Mouse (Mus musculus) cerebellum, adult 18-20 months (tissue): ENCODE data around the gene Rho.

Experiments
- DNase-seq, 2 experiments: peaks; one replicate each; pipeline ENCODE4 v3.0.0; 2021

The Rho gene

DNA sequence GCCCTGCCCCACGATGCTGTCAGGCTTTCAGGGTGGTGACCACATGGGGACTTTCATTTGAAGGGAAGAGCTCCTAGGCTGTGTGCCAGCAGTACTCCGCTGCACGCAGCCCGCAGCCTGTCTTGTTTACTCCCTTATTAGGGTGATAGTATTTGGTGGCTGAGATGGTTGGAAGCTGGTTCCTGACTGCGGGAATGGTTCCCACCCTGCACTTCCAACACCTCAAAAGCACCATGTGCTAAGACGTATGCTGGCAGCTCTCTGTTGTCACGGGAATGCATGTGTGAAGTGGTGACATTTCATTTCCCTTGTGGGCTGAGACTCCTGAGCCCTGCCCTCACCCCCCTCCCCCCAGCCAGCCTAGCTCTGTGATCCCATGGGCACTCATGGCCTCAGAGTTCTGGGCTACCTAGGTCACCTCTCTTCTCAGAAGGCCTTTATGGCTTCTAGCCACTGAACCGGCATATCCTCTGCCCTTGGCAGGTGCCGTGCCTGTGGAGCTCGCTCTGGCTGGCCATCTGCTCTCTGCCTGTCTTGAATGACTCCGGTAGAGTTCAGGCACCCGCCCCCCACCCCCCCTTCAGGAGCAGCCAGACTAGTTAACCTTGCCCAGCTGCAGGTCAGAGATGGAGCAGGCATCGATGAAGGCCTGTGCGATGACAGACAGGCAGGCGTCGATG, 25.5 kb downstream of the Rho start:
- peak; percentile 81 to 92 for DNase-seq

DNA sequence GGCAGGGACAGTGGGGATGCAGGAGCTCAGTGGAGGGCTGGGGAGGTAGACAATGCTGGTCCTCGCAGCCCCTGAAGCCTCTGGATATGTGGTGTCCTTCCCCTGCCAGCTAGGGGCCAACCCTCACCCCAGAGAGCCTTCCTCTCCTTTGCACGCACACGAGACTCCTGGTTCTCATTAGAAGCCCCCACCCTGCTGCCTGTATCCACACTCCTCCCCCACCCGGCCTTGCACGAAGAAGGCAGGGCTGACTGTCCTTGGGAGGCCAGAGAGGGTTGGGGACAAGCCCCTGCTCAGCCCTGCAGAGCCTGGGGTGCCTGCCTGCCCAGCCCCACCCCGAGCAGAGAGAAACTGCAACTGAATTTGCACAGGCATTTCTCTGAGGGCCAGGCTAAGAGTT, 26.1 kb downstream of the Rho start:
- DNase-seq: no peak

DNA sequence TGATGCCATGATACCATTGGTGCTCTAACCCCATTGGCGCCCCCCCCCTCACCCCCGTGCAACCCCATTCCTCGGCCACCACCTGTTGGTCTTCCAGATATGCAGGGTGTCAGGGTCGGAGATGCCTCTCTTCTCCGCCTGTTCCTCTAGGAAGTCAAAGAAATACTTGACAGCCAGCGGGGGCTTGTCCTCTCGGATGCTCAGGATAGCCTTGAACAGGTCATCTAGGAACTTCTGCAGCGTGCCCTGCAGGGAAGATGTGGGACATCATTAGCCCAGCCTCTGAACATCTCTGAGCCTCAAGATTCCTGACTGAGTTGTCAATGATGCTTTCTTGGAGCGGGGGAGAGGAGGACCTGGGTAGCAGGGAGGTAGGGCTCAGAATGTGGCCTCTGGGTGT, 26.9 kb downstream of the Rho start:
- no peak for DNase-seq

DNA sequence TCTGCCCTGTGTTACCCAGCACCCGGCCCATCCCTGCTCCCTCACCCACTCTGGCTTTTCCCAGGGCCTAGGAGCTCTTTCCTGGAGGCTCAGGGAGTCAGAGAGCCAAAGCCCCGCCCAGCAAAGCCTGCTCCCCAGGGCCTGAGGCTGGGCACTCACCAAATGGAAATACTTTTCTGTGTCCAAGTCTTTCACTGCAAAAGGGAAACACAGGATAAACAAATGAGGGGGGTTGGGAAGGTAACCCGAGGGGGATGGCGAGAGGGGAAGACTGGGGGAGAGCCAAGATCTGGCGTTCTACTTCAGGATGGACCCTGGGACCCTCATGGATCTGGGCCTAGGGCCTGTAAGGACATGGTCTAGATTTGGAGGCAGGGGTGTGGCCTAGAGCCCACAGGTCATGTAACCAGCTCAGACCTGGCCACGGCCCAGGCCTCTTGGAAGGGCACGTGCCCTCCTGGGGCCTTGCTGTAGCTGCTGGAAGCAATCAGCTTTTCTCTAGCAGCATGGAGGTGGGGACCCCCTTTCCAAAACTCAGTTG, 27.7 kb downstream of the Rho start:
- DNase-seq: peak; percentile 64 to 72

DNA sequence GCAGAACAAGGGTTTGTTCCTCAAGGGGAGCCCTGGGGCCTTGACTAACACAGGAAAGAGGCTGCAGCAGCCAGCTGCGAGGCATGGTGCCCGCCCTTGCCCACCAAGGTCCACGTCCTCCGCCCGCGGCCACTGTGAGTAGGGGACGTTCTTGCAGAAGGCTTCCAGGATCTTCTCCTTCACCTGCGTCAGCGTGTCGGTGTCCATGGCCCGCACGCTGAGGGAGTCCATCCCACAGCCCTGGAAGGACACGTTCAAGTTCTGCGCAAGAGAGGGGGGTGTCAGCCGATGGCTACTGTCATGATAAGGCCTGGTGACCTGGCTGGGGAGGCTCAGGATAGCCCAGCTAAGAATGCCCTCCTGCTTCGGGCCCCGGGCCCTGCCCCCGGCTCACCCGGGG, 28.8 kb downstream of the Rho start:
- DNase-seq: no peak

DNA sequence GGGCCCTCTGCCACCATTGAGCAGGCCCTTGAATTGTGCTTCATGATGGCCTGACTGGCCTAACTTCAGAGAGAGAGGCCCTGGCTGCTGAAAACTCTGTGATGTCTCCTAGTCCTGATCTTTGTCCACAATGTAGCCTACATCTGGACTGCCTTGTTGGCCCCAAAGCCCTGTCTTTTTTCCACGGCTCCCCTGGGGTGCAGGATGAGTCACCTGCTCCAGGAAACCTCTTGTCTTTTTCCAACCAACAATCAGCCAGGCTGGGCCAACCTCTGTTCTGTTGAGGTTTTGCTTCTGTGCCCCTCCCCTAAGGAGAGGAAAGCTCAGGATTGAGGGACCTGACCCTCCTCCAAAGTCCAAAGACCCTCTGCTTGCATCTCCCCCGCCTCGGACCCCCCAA, 30.2 kb downstream of the Rho start:
- DNase-seq: no peak

DNA sequence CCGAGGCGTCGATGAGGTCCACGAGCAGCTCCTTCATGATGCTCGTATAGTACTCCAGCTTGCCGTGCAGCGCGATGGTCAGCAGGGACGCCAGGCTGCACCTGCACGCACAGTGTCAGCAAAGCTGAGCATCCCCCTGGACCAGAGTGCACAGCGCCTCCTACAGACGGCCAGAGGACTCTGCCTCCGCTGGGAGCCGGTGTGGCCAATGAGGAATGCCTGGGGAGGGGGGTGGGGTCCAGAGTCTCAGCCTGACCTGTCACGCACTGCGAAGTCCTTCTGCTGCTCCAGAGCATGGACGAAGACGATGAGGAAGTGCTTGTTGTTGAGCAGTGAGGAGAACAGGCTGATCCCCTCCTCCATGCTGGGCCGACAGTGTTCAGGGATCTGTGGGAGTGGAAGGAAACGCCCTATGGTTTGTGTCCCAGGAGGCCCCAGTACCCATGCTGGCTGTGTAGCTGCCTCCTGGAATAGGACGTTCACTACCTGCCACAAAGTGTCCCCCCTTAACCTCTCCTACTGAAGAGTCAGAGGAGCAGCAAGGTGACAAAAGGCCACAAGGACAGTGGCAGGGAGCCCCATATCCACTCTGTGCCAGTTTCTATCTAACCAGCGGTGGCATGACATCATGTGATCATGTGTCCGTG, 31.0 kb downstream of the Rho start:
- no peak for DNase-seq

DNA sequence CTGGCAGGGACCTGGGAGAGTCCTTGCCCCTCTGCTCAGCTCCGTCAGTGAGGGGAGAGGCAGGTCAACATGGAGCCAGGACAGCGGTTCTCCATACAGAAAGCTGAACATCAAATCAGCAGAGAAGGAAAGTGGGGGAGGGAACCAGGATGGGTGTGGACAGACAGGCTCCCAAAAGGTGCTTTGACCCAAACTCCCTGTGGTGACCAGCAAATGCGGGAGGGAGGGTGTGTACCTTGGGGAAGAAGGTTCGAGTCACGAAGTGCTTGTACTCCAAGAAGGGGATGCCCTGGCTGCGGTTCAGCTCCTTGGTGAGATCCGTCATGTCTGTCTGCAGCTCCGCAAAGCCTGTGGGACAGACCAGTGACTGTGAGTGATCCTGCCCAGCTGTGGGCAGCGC, 32.1 kb downstream of the Rho start:
- DNase-seq: no peak

DNA sequence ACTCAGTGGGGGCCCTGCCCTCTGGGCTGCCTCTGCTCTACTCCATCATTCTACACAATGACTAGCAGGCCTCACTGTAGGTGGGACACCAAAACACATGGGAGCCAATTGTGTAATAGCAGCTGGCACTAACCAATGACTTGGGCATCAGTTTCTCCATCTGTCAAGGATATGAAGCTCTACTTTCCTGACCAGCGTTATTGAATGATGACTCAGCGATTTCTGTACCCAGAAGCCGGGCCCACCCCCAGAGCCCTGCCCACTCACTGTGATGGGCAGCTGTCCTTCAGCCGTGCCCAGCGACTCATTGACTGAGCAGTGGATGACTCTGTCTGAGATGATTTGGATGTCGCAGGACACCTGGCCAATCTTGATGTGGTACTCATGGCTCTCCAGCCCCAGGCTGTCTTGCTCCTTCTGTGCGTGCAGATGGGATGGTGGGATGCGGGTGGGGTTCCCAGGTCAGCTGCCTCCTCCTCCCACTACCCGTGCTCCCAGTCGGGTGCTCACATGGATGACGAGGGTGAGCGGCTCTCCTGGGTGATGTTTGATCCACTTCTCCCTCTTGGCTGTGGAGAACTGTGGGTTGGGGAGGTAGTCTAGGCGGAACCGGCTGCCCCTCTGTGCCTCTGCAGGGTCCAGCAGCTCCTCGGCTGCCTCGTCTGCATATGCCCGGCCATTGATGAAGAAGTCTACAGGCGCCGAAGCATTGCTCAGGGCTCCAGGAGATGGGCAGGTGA, 34.8 kb downstream of the Rho start:
- no peak for DNase-seq

DNA sequence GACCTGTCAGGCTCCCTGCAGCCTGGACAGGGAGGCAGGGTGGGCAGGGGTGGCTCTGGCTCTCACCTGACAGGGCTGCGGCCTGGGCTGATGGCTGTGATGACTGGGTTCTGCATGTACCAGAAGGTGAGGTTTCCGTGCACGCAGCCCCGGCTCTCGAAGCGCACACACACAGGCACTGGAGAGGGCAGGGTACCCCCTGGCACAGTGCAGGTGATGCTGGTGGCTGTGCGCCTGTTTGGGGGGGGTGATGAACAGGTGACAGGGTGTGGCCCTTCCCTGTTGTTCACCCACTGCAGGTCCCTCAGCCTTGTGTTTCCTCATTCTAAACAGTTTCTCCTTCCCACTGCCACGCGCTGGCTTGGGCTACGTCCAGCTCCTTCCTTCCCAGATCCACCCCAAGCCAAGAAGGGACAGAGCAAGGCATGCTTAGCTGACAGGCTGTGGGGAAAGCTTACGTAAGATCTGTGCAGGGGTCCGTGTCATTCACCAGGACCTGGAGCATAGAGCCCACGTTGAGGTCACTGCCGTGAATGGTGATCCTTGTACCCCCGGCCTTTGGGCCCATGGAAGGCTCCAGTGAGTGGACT, 35.8 kb downstream of the Rho start:
- DNase-seq: peak; percentile 64 to 65

DNA sequence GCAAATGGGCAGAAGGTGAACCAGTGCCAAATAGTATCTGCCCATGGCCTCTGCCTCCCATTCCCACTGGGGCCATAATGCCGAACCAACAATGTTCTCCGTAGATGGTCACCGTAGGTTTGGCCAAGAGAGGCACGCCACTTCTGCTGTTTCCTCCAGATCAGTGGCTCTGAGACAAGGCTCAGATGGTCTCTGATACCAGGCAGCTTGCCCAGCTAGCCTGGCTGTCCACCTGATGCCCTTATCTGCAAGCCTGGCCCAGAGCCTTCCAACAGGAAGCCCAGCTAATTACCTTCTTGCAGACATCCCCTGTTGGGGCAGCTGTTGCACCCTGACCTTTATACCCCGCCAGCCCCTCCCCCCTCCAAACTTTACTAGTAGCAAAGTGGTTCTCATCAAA, 36.5 kb downstream of the Rho start:
- peak; percentile 82 to 86 for DNase-seq

DNA sequence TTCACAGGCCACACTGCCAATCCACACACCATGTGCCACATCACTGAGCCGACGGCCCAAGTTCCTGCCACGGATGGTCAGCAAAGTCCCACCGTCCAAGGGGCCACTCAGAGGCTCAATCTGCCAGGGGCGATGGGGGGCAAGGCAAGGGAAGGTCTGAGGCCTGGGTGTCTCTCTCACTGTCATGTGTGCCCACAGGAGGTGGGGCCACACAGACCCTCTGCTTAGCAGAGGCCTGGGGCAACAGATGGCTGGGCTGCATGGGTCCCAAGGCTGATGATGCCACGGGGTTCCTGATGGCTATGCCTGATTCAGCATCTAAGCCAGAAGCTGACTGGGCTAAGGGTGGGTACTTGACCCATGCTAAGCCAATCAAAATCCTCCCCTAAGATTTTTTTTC, 37.2 kb downstream of the Rho start:
- DNase-seq: no peak

DNA sequence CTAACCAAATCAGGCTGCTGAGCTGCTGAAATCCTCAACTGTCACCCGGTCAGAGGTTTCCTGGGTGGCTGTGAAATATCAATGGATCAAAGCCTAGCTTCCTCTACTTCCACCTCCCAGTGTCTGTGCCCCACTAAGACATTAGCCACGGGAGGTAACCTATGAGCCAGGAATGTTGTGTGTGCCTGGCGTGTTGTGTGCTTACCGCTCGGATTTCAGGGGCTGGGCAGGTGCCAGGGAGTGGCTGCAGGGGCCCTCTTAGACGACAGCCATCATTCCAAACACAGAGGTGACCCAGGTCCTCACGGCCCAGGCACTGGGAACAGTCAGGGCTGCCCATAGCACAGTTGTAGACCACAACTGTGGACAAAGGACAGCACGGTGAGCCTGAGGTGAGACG, 37.6 kb downstream of the Rho start:
- DNase-seq: no peak

DNA sequence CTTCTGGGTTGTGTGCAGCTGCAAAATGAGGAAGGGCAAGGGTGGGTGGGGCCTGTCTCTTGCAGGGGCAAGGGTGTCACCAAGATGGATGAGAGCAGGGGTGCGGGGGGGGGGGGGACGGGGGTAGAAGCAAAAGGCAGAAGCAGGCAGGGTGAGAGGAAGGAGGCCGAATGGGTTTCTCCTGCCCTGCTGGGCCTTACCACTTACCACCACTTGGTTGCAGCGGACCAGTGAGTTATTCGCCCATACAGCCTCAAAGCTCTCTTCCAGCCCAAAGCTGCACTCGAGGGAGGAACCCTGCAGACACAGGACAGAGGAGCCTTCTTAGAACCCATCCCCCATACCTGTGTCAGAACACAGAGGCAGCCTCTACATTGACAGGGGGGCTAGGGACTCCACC, 38.4 kb downstream of the Rho start:
- DNase-seq: no peak

DNA sequence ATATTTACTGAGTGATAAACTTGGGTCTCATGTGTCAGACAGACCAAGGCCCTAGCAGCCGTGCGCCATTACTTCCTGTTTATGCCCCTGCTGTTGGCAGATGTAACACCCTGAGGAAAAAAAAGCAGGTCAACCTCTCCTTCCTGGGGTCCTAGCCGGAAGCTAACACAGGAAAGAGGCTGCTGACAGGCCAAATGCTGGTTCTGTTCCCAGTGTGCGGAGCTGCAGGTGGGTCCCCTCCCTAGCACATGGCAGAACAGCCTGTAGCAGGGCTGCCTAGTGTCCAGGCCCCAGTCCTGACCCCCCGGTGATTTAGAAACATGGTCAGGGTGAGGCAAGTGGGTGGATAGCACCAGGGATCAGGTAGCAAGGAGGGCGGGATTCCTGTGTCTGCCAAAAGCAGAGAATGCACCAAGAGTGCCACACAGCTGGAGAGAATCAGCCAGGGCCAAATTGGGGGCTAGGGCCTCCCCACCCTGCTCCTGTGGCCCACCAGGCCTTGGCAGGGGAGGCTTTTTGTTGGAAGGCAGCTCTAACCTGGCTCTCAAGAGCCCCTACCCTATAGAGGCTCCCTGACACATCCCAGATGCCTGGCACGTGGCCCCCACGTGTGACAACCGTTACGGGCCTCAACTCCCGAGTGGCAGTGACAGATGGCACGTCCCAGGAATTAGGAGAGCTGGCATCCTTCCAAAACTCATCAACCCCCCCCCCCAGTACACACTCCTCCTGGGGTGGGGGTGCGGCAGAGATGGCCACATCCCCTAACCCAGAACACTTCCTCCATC, 39.9 kb downstream of the Rho start:
- no peak for DNase-seq

DNA sequence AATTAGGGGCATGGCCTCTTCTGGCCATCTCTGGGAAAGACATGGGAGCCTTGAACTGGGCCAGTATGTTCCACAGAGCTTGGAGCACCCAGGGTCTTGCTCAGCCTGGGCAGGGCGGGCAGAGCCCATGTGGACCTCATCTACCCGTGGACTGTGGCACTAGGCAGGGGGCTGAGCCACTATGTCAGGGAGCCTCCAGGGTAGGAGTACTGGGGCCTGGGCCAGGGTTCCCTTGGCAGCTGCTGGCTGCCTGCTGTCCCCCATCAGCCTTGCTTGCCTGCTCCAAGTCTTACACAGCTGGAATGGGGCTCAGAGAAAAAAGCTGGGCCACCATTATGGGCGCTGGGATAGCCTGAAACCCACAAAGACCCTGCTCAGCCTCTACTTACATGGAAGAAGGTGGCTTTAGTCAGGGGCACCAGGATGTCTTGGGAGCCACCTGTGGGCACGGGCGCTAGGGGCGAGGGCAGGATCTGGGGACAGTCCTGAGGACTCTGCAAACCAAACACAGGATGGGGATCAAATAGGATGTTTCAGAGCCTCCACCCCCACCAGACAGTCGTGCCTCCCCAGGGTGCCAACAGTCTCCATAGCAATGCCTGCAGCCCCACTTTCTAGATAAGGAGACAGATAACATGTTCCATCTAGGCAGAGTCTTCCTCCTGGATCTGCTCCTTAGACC, 40.7 kb downstream of the Rho start:
- DNase-seq: no peak

DNA sequence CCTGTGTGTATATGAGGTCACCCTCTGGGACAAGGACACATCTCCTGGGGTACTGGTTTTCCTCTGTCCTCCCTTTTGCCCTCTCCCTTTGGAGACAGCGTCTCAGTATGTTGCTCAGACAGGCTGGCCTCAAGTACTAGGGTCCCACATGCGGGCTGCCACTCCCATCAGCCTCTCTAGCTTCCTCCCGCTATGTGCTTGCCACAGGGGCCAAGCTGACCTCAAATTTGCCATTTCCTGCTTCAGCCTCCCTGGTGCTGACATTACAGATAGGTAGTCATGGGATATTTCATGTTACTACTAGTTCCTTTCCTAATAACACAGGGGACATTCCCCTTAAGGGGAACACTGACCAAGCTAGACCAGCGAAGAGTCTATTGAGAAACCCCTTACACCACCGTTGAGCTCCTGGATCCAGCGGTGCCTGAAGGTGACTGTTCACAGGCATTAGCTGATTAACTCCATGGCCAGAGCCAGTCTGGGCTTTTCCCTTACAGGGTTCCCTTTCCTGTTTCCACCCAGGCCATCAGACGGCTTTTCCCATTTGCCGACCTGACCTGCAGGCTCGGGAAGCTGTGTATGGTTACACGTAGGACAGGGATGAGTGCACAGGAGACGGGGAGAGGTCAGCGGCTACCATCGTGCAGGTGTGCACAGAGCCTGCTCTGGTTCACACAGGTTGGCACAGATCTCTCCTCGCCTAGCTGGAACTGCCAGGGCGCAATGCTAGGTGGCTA, 41.8 kb downstream of the Rho start:
- no peak for DNase-seq

DNA sequence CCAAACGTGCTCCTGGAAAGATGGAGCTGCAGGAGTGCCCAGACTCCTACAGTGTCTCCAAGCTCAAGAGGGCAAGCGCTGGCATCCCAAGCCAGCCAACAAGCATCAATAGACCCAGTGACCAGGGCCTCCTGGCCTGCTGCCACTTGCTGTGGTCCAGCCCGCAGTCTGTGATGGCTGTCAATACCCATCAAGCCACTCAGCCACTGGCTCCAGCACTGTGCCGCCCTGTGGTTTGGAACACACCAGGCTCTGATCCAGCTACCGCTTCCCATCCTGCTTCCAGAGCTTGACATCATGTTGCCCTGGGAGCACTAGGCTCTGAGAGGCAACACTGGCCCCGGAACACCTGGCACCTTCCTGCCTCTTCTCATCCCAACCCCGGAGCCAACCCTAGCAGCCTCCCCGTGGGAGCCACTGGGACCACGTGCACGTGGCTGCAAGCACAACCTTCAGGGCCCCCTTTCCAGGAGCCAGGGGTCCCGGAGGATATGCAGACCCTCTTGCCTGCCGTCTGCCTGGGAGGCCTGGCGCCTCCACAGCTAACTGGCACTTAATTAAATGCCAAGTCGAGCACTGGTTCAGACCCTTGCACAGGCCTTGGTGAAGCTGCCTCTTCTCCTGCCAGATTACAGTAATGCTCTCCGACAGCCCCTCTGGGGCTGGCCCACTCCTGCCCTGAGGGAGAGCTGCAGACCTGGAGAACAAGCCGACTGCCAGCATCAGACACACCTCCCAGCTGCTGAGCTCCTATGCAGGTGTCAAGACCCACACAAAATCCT, 42.5 kb downstream of the Rho start:
- no peak for DNase-seq

DNA sequence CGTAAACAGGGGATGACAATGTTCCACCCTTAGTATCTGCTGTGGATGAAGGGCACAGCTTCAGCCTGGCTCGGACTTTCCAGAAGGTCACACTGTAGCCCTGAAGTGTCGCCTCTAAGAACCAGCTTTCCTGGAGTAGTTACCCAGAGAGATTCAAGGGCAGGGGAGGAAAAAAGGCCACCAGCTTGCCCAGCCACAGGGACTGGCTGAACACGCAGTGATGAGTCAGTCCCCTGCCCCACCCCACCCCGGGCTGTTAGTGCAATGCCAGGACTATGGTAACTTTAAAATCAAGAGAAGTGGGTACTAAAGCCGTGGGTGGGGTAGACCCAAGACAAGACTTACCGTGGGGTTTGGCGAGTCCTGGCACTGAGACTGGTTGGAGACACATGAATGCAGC, 44.1 kb downstream of the Rho start:
- no peak for DNase-seq

DNA sequence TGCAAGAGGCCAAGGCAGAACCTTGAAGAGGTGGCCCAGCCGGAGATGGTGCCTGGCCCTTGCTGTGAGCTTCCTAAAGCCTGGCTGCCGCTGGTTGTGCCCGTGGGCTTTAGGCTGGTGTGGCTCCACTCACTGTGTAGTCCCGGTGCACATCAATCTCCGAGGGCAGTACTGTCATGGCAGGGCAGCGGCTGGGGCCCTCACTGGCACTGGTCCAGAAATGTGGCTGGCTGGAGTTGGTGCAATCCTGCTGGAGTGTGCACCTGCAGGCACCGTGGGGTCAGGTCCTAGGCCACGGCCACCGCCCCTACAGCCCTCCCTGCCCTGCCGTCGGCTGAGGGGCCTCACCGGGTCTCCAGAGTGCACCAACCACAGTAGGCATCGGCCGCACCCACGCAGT, 46.3 kb downstream of the Rho start:
- DNase-seq: no peak

DNA sequence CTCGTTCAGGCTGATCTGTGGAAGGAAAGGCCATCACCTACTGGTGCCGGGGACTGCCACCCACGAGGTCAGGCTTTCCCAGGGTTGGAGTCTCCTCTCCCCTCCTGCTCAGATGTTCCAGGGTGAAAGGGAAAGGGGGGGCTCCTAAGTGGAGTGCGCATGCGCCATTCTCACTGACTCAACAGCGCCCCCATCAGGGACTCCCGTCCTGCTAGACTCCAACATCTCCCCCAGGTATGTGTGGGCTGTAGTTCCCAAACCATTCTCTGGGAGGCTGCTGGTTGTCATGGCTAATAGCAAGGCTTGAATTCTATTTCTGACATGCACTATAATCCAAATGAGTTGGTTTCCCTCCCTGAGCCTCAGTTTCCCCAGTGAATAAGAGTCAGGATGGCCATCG, 47.0 kb downstream of the Rho start:
- peak in 1 of 2 experiments; percentile 25 for DNase-seq
